Mouse (Mus musculus) granulocyte monocyte progenitor cell, adult 5-6 weeks (primary cell): ENCODE measurements at regions not wholly inside any gene's neighbourhood (a gene's known extent, or its start where the extent isn't known, plus 50 kb on each side); places are given as distances from the start of the nearest gene placed in this dataset.

Source experiments
- ATAC-seq: replicated peaks from 2 replicates; pipeline ENCODE4 v1.8.0; 2016; ENCODE audit warnings: mild to moderate bottlenecking, moderate TSS enrichment, inconsistent platforms; ENCODE audit not compliant: poor library complexity, severe bottlenecking

DNA sequence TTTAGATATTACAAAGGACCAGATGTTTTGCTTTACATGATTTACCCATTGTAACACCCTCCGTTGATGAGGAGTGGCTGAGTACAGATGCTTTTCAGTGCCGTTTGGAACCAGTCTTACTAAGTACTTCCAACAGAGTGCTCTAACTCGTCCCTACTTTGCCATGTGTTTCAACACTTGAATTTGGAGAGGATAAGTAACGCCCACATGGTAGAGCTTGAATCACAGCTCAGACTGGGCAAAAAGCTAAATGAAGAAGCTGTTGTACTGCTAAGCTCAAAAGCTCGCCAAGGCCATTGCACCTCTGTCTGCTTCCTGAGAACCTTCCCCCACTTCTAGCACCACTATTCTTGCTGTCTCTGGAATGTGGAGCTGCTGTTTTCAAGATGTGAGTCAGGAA is 471.1 kb downstream of the Nfib start:
- no peak for ATAC-seq

DNA sequence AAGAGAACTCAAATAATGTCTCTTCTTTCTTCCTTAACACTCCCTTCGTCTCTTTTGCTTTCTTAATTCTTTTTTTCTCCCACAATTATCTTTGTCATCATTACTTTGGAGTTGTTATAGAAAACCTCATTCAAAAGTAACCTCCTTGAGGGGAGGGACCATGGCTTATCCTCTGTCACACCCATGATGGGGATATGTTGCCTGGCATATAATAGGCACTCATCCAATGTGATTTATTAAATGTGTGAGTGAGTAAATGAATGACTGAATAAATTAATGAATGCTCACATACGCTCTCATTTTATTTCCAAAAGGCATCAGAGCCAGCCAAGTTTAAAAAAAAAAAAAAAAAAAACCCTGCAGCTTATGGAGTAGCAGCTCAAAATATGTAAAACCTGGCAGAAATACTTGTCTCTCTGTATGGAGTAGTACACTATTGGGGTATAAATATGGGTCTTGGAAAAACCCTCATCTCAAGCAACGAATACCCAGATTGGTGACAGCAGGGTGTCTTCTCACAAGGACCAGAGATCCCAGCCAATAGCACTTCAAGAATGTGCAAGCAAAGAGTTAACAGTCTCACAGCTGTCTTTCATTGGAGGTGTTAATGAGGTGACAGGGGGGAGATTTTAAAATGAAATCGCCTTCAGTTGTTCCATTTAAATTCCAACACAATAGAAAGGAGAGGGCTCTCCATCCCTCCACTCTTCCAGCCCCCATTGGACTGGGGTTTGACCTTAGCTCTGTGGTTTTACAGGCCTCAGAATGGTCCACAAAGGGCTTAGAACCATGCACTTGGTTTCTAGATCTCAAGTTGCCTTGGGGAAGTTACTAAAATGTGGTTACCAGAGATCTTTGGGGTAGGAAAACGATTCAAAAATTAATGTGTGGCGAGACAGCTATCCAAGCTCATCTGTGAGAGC is 479.1 kb downstream of the Nfib start:
- ATAC-seq = no peak

DNA sequence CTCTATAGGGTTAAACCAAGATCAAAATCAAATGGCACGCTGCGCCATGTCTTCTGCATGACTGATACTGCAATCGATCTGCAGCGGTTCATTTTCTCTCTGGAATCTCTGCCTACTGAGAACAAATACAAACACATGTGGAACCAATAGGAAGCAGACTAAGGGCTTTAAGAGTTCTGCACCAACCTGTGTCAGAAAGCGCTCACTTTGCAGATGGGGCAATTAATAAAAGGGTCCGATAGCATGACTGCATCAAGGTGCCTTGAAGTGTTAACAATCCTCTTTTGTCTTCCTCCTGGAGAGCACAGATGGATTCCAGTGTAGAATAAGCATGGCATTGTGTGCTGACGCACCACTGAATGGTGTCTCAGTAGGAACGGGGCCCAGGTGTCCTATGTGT is 484.8 kb downstream of the Nfib start:
- no peak for ATAC-seq

DNA sequence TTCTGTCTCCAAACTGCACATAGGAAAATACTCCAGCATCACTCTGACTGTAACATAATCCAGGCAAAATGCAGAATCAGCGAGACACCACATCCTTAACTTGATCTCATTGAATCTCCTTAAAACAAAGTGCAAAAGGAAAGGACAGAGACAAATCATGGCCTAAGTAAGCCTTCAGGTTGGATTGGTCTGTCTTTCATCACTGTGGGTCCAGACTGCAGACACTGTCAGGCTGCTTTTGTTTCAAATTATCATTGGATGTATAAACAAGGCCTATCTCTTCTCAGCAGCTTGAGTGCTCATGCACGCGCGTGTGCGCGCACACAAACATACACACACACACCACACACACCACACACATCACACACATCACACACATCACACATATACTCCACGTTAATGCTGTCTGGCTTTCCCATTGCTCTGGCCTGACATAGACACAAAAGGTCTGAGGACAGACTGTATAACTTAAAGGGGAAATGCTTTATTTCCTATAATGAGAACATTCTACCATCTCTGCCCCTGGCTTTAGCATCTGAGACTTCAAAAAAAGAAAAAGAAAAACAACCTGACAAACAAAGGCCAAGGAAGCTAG is 485.3 kb downstream of the Nfib start:
- no peak for ATAC-seq

DNA sequence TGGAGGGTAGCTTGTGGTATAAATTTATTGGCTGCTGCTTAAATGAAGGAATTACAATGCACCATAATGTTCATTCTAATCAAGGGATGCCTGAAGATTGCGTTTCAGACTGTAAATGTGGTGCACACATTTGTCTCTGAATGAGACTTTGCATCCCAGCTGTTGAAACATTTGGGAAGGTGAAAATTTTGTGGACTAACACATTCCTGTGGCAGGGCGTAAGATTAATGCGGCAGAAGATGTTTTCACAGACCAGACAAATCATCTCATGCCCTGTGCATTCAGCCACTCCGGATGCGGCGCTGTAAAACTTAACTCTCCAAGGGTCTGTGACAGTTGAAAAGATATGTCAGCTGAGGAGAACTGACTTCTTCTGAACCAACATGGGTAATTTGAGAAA is 486.9 kb downstream of the Nfib start:
- ATAC-seq = no peak

DNA sequence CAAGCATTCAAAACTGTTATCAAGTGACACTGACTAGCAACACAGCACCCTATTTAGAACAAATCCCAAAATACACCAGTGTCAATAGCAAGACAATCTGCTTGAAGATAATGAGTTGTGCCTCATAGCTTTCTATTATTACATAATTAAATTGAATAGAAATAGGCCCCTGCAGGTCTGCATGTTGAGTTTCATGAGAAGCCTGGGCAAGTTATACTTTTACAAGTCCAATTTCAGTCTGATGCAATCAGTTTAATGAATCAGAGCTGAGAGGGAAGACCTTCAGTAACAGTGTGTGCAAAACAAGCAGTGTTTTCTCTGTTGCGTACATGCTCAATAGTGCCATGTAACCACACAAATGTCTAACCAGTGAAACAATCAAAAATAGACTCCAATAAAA is 498.5 kb downstream of the Nfib start:
- ATAC-seq = no peak

DNA sequence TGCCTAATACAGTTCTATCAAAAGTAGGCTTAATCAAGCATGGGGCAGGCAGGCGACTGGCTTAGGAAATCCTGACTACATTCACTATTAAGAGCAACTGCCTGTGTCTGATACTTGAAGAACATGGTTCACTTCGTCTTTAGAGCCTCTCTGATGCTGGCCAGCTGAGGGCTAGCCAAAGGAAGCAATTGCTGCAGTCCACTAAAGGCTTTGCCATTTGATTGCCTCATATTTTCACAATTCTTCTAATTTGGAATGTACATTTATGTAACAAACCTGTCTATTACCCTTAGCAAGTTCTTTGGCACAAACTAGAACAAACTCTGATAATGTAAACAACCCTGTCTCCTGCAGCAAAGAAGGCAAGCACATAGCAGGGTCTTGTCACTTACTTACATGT is 505.2 kb downstream of the Nfib start:
- ATAC-seq = no peak

DNA sequence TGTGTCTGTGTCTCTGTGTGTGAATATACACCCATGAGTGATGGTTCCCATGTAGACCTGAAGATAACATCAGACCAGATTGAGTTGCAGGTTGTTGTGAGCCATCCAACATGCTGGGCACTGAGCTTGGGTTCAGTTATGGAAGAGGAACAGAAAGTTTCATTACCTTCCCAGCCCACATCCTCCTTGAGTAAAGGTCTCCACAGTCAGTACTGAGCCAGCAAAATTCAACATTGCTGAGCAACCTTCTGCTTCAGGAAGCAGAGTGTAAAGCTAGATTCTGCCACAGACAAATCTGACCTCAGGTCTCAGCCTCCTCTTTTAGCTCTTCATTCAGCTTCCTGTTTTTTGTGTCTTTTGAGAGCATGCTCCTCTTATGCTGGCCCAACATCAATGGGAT is 506.4 kb downstream of the Nfib start:
- ATAC-seq = peak; percentile 78

DNA sequence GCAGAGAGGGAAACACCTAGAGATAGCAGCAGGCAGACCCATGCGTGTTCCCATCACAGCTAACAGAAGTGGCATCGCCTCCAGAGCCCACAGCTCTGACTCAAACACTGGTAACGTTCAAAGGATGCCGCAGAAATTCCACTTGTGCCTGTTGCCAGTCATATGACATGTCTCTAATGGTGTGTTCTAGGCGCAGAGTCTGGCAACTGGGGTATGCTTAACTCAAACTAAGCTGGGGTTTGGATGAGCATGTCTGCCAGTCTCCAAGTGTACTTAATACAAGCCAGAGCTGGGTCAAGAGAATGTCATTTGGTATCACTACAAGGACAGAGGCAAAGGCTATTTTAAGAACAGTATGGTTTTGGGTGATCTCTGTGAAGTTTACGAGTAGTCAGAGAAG is 507.9 kb downstream of the Nfib start:
- ATAC-seq = no peak

DNA sequence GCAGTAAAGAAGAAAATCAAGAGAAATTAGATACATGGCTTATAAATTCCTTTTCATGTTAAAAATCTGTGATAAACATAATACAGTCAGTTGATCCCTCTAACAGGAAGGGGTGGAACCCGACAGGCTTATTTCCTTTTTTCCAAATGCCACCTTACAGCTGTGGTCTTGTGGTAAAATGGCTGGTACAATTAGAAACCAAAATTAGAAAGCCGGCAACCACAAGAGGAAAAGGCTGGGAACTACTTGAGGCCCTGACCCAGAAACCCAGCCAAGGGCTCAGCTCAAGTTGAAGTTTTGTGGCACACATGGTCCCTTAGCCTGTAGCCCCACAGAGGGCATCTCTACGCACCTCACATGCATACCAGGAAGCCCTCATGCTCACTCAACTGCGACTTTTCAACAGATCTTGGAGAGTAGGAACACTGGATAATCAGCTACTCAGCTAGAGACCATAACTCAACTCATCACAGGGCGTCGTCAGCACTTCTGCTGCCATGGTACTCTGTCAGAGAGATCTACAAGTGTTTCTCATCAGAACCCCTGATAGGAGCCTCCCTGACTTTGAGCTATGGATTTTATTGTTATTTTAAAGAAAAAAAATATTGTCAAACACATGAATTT is 509.4 kb downstream of the Nfib start:
- ATAC-seq = peak; percentile 76

DNA sequence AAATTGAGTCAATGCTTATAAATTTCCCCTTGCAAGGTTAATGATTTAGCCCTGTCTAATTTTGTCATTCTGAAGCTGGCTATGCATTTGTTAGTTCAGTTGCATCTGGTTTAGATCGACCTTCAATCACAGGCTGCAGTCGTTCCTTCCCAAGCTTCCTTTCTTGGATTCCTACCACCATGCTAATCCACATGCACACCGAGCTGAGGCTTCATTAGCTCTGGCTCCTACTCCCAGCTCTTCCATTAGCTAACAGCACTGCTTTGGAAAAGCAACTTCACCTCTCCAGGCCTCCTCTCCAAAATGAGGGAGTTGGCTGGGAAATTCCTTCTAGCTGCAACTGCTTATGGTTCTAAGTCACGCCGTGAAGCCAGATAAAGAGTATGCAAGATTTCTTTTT is 511.6 kb downstream of the Nfib start:
- no peak for ATAC-seq

DNA sequence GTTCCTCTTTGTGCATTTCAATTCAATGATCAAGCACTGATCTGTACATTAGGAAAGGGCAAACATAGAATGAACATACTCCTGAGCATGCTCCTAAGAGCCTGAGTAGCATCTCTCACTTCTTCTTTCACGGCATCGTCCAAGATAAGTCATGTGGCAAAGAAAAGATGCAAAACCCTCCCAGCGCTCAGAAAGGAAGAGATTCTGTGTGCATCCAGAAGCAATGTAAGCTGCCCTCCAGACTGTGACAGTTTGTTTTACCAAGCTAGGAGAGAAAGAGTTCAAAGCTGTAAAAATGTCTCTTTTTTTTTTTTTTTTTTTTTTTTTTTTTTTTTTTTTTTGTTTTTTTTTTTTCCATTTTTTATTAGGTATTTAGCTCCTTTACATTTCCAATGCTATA is 518.7 kb downstream of the Nfib start:
- ATAC-seq = no peak

DNA sequence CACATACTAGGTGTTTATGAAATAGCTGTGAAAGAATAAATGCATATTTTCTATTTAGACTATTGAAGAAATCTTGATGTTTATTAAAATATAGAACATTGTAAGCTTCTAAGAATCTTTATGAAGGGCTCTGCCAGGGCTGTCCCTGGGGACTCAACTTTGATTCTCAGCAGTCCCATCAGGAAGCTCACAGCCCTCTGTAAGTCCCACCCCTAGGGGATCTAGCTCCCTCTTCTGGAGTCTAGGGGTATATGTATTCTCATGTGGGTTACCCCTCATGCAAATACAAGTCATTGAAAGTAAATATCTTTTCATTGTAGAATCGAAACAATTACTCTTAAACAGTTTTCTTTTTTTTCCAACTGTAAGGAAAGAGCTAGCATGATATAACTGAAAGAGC is 521.6 kb downstream of the Nfib start:
- no peak for ATAC-seq

DNA sequence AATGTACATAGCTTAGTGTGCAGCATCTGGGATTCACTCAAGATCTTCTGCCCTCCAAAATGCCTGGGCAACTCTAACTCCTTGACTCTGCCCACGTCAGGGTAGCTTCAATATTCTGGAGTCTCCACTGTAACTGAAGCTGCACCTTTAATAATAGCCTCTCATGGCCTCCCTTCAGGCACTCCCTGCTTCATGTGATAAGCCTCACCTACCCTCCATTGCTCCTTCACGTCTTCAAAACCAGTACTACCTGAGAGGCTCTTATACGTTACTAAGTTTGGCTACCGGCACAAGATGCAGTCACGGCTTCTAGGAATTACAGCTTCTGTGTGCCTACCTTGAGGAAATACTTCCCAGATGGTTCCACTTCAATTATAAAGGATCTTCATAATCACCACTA is 527.4 kb downstream of the Nfib start:
- ATAC-seq = no peak

DNA sequence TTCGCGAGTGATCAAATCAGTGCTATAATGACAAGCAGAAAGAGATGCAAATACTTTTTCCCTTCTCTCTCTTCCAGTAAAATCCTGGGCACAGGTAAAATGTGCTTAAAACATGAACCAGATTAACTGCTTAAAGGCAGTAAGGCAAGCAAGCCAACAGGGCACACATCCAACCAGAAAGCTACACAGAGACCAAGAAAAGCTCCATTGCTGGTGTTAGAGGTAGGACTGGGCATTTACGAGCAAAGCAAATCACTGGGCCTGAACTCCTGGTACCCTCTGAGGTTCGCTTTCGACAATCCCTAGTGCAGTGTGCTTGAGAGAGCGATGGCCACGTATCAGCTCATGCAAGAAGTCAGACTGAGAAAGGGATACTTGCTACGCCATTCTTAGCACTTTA is 528.8 kb downstream of the Nfib start:
- ATAC-seq = no peak

DNA sequence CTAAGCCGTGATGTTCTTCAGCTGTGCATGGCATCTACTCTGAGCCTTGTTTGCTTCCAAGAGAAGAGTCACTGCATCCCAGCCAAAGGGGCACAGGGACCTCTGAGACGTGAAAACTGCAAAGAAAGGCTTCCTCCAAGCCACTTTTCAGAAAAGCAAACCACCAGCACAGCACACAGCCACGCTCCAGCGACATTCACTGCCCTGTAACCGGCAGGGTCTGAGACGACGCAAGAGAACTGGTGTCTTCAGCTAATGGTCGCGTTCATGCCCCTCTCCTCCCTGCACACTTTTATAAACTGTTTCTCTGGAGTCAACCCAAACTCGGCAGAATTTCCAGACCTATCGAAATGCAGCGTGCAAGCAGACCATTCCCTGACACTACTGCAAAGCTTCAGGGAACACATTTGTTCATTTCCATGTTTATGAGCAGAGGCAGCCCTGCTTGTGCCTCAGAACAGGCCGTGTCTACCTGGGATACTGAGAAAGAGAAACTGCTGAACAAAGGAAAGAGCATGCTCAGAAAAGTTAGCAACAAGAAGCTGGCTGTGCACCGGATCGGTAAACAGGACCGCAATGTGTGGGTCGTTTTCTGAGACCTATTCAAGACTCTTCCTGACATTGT is 532.0 kb downstream of the Nfib start:
- no peak for ATAC-seq

DNA sequence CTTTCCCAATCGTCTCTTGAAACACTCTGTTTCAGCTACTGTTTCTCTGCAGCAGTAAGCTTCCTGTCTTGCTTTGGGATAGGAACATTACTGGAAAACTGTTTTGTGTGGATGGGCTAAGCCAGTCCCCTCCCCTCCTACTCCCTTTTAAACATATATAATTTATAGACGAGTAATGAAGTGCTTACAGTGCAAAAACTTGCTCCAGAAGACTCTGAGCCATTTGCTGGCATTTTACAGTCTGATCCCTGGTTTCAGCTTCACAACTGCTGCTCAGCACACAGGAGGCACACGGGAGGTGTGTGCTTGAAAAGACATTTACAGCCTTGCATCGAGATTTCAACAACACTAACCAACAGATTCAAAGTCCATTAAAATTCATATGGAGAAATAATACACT is 534.6 kb downstream of the Nfib start:
- no peak for ATAC-seq

DNA sequence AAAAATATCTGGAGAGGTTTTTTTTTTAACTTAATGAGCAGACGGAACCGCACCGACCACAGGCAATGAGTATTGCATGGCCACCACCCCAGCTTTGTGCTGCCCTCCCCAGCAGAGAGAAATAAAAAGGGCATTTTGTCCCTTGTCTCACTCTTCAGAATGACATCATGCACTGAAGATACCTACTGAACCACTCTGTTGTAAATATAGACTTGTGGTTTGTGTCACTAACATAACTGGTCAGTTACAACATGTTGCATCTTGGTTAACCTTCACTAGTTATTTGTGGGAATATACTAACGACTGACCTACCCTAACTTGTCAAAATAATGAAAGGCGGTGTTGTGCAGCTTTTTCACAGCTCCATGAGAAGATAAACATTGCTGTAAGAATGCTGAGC is 537.5 kb downstream of the Nfib start:
- ATAC-seq = no peak

DNA sequence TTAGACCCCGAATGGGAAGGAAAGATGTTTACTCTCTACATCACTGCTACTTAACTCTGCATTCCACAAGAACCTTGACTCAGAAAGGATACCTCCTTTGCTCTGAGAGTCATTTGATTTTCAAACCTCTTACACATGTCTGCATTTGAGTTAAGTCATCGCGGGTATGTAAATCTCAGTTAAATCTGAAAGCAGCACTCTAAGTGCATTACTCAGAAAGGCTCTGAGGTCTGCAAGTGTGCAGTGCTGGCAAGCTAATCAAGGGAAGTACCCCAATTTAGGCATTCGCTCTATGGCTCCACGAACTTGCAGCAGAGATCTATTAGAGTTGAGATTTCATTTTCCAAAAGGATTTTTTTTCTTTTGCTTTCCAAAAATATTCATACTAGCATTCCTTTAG is 538.2 kb downstream of the Nfib start:
- no peak for ATAC-seq

DNA sequence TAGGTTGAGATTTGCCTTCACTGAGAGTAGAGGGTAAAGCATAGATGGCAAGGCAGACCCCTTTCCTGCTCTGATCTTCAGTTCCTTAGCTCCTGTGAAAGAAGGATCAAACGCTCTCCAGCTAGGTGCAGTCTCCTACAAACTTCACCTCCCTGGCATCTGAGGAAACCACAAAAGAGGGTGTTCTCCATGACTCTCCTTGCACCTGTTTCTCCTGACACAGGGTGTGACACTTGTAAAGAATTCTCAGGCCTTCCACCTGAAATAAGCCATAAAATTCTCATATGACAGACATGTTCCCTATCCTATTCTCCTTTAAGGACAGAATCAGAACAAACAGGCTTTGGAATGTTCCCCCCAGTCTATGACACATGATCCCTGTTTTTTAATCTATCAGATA is 538.7 kb downstream of the Nfib start:
- no peak for ATAC-seq

DNA sequence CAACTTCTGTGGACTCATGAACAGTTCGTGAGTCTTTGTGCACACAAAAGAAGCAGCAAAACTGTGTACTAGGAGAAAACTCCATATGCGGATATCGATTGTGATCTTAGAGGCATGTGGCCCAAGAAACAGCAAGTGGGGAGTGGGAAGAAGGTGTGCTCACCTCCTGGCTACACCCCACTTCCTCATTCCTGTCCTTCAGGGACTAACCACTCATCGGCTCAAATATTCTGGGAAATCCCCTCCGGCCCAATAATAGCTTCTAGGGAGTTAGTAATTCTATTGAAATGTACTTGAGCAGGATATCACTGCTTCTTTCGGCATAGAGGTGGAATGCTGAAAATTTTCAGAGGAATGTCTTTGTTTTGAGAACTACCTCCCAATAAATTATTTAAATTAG is 539.5 kb downstream of the Nfib start:
- ATAC-seq = no peak
